8 mouse cellular contexts compared by ENCODE assay signal in the genomic region with DNA sequence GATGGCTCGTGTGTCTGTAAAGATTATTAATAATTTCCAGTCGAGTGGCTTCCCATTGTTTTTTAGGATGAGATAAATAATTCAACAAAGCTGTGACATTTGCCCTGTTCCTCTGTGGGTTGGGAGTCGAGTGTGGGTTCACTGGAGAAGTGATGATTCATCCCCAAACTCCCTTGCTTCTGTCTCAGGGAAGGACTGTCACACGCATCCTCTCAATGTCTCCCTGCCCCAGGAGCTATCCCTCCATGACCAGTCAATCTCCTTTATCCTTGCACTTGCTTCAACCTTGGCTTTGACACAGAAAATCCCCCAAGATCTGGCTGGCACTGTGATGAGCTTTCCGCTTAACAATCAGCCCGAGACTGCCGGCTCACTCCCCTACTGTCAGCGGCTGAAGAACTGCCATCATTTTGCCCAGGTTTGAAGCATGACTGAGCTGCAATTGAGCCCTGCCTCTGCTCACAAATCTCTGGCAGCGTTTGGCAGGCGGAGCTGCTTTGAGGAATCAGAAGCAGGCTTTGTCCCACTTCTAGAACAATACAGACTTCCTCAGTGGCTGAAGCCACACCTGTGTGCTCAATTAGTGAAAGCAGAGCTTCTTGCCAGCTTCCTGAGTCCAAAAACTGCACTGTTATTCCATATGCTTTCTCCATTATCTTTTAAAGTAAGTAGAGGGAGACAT.
A peak's percentile ranks its signal among the peaks of the same experiment; 100 is the strongest.
DNase-seq lines count a peak whose midpoint lies in the region; ATAC-seq lines count a peak whose summit lies in the region.

No protein-coding gene starts in this region.

- ATAC-seq in forebrain, embryonic 13.5 days, result peak; percentile 48; the same call in 1 of the 2 replicates
- ATAC-seq in forebrain, embryonic 11.5 days (replicated peaks; ENCODE audit: low FRiP score), result no peak
- no peak for ATAC-seq in midbrain, embryonic 11.5 days (ENCODE audit: low FRiP score)
- ATAC-seq in erythroblast, adult 5-6 weeks (replicated peaks; ENCODE audit: low FRiP score, poor library complexity, severe bottlenecking), result no peak

- peaks cover 12% of the 10 kb centered on the region; the same call in 1 of the 2 replicates for H3K4me1 ChIP-seq in forebrain, embryonic 13.5 days
- H3K4me1 ChIP-seq in forebrain, embryonic 11.5 days (replicated peaks; ENCODE audit: control insufficient read depth, insufficient read depth, low read length), result no peaks in the 10 kb centered on the region
- no peaks in the 10 kb centered on the region for H3K4me1 ChIP-seq in midbrain, embryonic 11.5 days (ENCODE audit: control insufficient read depth, insufficient read depth, low read length)
- peaks cover 6% of the 10 kb centered on the region; the same call in 1 of the 2 replicates for H3K4me1 ChIP-seq in midbrain, embryonic 10.5 days

- intact Hi-C loops in heart, postnatal 10 days (cut with DNase I), result loop anchor here (2.0 kb wide), 1 partner anchor 42 kb away; no protein-coding TSS in a partner anchor

- no peaks in the 10 kb centered on the region for H3K36me3 ChIP-seq in forebrain, embryonic 13.5 days (ENCODE audit: poor library complexity, severe bottlenecking)
- H3K36me3 ChIP-seq in forebrain, embryonic 11.5 days (ENCODE audit: control insufficient read depth, insufficient read depth, low read length), result no peaks in the 10 kb centered on the region
- H3K36me3 ChIP-seq in midbrain, embryonic 11.5 days (ENCODE audit: control insufficient read depth, insufficient read depth, low read length), result no peaks in the 10 kb centered on the region
- no peaks in the 10 kb centered on the region for H3K36me3 ChIP-seq in midbrain, embryonic 10.5 days

- H3K4me2 ChIP-seq in forebrain, embryonic 13.5 days, result 0 out of 2 replicates have a peak overlapping the region, but pooled peaks have one; percentile 16
- H3K4me2 ChIP-seq in forebrain, embryonic 11.5 days (ENCODE audit: low read depth, low read length, severe bottlenecking), result no peak overlapping the region
- H3K4me2 ChIP-seq in midbrain, embryonic 11.5 days, result no peak overlapping the region

- no peak overlapping the region; the same call in 1 of the 2 replicates for H3K27ac ChIP-seq in forebrain, embryonic 13.5 days
- H3K27ac ChIP-seq in forebrain, embryonic 11.5 days (ENCODE audit: low read depth, low read length), result no peak overlapping the region
- no peak overlapping the region for H3K27ac ChIP-seq in midbrain, embryonic 11.5 days (ENCODE audit: low read depth, low read length)
- H3K27ac ChIP-seq in midbrain, embryonic 10.5 days (replicated peaks), result no peak overlapping the region

- no peak overlapping the region for H3K4me3 ChIP-seq in forebrain, embryonic 13.5 days
- no peak overlapping the region for H3K4me3 ChIP-seq in forebrain, embryonic 11.5 days (ENCODE audit: low read depth, low read length)
- H3K4me3 ChIP-seq in midbrain, embryonic 11.5 days (ENCODE audit: low read depth, low read length), result no peak overlapping the region
- no peak overlapping the region for H3K4me3 ChIP-seq in midbrain, embryonic 10.5 days

- H3K27me3 ChIP-seq in forebrain, embryonic 13.5 days, result no peaks in the 10 kb centered on the region
- H3K27me3 ChIP-seq in forebrain, embryonic 11.5 days (ENCODE audit: control insufficient read depth, insufficient read depth, low read length), result no peaks in the 10 kb centered on the region
- H3K27me3 ChIP-seq in midbrain, embryonic 11.5 days (ENCODE audit: control insufficient read depth, insufficient read depth, low read length), result no peaks in the 10 kb centered on the region
- H3K27me3 ChIP-seq in midbrain, embryonic 10.5 days (ENCODE audit: low read depth, poor library complexity, severe bottlenecking), result no peaks in the 10 kb centered on the region

- DNase-seq in forebrain, embryonic 11.5 days (ENCODE audit: low spot score), result no peak
- DNase-seq in midbrain, embryonic 11.5 days (ENCODE audit: low spot score, missing footprints), result peak; percentile 82
- no peak for DNase-seq in midbrain, embryonic 10.5 days (ENCODE audit: low spot score)
- peak; percentile 43 to 44 for DNase-seq in heart, postnatal 10 days
- peak; percentile 7 for DNase-seq in ovary, postnatal 14 days (ENCODE audit: low spot score)
- no peak for DNase-seq in urinary bladder, adult 2 months (ENCODE audit: low spot score)

- H3K9me3 ChIP-seq in forebrain, embryonic 13.5 days (replicated peaks), result no peaks in the 10 kb centered on the region; the same call in 1 of the 2 replicates
- H3K9me3 ChIP-seq in forebrain, embryonic 11.5 days (ENCODE audit: control insufficient read depth, low read length), result no peaks in the 10 kb centered on the region; the same call in 1 of the 2 replicates
- peaks cover 2% of the 10 kb centered on the region; the same call in 1 of the 2 replicates for H3K9me3 ChIP-seq in midbrain, embryonic 11.5 days (ENCODE audit: control insufficient read depth, low read length)
- no peaks in the 10 kb centered on the region; the same call in 1 of the 2 replicates for H3K9me3 ChIP-seq in midbrain, embryonic 10.5 days (replicated peaks)

- H3K9ac ChIP-seq in forebrain, embryonic 13.5 days, result peak overlapping the region; percentile 37; the same call in 1 of the 2 replicates
- H3K9ac ChIP-seq in forebrain, embryonic 11.5 days (ENCODE audit: low read length), result no peak overlapping the region
- H3K9ac ChIP-seq in midbrain, embryonic 11.5 days (ENCODE audit: low read length), result no peak overlapping the region

- WGBS in forebrain, embryonic 13.5 days, result 28% methylated on average over 10 of the region's 10 CpGs
- 51% methylated on average over 10 of the region's 10 CpGs for WGBS in forebrain, embryonic 11.5 days
- 50% methylated on average over 10 of the region's 10 CpGs for WGBS in midbrain, embryonic 11.5 days
- WGBS in midbrain, embryonic 10.5 days, result 63% methylated on average over 10 of the region's 10 CpGs

Comparison
In these comparisons a context has a peak if more than half of its experiments do, and no peak if none do; other contexts are left out.
1. DNase-seq: peak in midbrain, embryonic 11.5 days (single experiment), heart, postnatal 10 days (2 of 2) and ovary, postnatal 14 days (single experiment); none in forebrain, embryonic 11.5 days (single experiment), midbrain, embryonic 10.5 days (single experiment) and urinary bladder, adult 2 months (single experiment).